Mouse (Mus musculus): ENCODE data around the gene Rftn1.

Gene Rftn1

DNA sequence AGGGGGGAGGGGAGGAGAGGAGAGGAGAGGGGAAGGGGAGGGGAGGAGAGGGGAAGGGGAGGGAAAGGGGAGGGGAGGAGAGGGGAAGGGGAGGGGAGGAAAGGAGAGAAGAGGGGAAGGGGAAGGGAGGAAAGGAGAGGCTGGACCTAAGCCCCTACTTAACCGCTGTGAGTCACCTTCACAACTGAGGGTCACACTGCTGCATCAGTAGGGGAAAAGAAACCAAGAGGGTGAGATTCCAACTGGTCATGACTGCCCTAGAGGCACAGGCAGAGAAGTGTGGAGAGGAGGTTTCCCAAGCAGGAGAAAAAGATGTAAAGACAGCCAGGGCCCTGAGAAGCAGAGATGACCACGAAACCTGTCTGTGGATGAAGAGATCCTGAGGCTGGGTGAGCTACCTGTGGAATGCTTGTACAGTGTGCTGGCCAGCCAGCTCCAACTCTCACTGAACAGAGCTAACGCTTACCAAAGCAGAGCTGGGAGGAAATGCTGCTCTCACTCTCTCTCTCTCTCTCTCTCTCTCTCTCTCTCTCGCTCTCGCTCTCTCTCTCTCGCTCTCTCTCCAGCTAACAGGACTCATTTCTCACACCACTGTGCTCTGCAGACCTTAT lies 19.4 kb downstream of the Rftn1 start:
- no peak for DNase-seq (ENCODE audit: low spot score)

DNA sequence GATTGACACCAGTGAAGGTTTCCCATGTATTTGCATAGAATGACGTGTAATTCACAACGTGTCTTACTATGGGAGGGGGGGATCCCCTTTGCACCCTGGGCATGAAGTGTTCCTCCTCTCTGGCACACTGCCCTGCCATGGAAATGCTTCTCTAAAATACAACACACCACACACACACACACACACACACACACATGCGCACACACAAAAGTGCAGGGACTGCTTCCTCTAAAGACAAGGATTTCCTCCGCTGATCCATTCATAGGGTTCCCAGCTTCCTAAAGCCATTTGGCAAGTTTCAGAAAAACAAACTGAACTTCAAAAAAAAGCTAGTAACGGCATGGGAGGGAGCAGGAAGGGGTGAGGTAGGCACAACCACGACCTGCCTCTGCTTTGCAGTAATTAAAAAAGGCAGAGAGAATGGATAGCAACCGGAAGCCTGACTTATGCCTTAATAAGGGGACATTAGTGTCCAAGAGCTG lies 20.5 kb downstream of the Rftn1 start:
- DNase-seq (ENCODE audit: low spot score), result no peak

DNA sequence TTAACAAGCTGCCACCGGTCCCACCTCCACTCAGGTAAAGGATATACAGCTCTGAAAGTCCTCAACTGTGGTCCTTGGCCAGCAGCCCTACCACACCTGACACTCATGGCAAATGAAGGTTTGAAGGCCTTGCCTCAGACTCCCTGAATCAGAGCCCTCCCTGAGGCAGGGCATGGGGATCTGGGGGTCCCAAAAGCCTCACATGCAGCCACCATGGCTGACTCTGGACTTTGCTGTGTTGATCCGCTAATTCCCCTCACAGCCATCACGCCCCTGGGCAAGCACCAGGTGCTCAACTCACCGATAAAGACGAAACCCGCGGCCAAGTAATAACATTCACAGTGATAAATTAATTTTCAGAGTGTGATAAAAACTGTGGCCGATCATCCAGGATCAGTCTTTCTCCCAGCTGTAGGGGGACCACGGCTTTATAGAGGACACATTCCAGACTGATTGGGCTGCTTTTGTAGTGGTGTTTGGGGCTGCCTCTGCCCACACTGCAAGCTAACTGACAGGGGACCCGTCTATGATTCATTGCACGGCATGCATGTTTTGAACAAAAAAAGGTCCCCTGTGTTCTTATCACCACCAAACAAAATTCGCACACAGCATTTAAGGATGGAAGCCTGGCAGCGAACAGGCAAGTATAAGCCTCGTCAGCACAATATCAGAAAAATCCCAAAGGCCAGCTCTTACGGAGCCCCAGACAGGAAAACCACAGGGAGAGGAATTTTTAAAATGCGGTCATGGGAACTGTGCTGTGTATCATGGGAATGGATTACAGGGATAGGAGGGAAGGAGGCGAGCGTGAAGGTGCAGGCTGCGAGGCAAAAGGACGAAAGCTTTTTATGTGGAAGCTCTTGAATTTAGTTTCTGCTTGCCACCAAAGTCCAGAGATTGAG lies 29.3 kb downstream of the Rftn1 start:
- no peak for DNase-seq (ENCODE audit: low spot score)

DNA sequence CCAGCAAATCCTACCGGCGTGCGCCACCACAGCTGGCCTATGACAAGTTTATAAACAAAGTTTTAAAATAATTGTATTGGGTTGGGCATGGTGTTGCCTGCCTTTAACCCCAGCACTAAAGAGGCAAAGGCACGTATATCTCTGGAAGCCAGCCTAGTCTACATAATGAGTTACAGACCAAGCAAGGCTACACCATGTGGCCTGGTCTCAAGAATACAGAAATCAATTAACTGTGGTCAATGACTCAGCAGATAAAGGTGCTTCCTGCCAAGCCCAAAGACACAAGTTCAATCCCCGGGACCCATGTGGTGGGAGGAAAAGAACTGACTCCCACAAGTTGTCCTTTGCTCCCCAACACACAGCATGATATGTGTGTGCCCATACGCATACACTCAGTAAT lies 30.1 kb downstream of the Rftn1 start:
- no peak for DNase-seq (ENCODE audit: low spot score)

DNA sequence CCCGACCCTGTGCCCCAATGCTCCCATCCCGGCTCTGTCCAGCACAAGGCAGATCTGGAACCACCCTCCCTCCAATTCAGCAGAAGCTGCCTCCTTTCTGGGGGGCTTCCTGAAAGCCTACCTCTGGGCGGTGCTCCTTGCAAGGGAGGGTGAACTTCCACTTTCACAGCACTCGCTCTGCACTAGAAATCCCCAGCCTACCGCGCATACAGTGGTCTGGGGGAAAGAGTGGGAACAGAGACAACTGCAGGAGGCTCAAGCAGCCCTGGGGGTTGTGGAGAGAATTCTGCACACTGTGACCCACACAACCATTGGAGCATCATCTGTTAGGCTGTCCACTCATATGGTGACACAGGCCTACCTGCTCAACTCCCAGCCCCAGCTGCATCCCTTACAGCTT lies 30.7 kb downstream of the Rftn1 start:
- no peak for DNase-seq (ENCODE audit: low spot score)

DNA sequence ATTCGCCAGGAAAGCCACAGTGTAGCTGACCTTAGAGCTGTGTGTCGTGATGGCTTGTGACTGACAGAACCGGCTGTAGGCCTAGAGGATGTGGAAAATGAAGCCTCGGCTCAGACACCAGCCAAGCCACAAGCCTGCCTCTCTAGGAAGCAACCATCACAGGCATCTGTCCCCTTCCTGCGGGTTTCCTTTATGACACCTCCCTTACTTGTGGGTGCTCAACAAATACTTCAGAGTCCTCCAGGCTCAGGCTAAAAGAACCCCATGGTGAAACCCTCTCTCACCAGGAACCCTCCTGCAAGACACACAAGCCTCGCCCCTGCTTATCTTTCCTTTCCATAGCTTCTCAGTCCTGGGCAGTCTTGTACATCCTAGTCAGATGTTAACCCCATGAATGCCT lies 31.9 kb downstream of the Rftn1 start:
- no peak for DNase-seq (ENCODE audit: low spot score)

DNA sequence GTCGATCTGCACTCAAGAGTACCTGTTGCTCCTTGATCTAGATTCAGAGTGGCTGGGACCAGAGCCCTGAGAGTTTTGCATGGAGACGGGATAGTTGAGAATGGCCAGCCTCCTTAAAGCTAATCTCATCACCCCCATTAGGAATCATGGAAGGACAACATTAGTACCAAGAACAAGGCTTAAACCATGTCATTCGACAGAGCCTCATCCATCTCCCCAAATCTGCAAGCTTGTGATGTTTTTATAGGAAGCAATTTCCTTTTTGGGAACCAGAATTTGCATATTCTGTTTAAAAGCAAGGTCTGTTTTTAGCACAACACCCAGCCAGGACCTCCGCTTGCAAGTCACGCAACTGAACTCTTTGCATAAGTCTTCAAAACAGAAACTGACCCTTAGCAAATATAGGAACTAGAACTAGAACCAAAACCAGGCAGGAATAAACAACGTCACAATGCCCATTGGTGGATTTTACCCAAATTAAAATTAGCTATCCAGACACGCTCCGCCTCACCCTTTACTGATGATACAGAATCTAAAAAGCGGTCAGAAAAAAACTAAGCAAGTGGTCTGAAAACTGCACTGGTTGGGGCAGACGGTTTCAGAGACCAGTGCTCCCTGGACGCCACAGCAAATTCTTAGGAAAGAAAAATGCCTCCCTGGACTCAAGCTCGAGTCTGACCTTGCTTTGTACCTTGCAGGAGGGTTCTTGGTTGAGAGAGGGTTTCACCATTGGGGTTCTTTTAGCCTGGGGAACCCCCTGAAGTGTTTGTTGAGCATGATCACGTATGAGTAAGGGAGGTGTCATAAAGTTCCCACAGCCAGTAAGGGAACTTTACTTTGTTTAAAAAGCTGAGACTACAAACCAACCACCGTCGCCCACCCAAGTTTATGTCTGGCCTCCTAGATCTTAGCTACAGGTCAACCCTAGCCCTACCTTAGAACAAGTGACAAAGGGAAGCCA lies 33.0 kb downstream of the Rftn1 start:
- DNase-seq (ENCODE audit: low spot score), result no peak

DNA sequence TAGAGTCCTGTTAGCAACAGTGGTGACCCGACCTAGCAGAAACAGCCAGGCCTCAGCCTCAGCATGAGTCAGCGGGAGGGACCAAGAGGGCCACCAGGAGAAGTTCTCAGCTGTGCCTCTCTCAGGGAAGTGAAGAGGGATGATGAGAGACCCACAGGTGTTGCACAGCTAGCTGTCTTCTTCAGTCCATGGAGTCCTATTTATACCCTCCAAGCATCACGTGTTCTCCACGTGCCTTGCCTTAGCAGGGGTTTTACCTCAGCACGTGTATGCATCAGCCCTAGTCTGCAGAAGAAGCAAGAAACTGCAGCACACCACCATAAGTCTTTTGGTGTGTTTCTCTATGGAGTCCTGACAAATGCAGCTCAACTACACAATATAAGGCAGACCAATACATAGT lies 38.4 kb downstream of the Rftn1 start:
- no peak for DNase-seq (ENCODE audit: low spot score)

DNA sequence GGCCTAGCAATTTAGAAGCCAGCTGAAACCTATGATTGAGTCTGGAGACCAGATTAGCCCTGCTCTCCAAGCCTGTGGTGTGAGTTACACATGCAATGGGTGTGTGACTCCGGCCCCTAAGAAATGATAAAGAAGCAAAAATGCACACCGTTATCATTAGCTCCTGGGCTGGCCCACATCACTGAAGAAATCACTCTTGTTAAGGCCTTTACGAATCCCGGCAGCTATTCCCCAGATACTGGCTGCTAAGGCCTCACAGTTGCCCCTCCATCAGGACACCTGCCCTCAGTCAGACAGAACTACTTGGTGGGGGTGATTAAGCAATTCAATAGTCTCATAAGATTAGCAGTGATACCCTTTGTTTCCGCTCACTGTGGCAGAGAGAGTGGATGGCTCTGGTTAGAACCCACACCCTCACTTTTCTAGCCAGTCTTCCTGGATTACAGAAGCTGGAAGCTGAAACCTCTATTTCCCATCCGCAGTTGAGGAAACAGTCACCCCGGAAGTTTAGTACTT lies 39.2 kb downstream of the Rftn1 start:
- no peak for DNase-seq (ENCODE audit: low spot score)

DNA sequence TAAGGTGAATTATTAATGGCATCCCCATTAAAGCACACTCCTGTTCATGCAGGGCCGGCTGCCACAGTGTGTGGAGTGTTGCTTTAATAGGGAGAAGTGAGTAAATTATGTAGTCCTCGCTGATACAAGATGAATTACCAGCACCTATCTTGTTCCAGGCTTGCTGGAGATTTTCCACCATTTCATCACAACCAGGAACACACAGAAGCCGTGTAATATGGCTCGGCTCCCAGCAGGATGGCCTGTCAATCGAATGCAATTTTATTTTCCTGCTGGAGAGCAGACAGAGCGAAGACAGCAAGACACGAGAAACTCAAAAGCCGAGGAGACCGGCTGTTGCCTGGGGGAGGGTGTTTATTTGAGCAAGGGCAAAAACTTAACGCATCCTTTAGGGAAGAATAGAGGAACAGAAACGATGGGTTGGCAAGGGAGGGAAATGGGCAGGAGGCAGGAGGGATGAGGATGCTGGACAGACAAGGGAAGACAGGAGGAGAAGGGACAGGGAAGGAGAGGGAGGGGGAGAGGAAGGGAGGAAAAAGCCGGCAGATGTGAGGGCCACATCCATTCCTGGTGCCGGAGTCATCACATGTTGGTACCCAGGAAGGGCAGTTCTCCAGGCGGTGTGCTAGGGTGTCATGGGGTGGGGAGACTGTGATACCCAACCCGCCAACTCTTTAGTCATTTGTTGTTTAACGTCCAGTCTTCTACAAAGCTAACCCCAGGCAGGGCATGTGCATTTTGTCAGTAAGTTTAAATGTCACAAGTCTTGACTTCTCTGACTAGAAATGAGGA lies 39.9 kb downstream of the Rftn1 start:
- peak; percentile 58 for DNase-seq (ENCODE audit: low spot score)

DNA sequence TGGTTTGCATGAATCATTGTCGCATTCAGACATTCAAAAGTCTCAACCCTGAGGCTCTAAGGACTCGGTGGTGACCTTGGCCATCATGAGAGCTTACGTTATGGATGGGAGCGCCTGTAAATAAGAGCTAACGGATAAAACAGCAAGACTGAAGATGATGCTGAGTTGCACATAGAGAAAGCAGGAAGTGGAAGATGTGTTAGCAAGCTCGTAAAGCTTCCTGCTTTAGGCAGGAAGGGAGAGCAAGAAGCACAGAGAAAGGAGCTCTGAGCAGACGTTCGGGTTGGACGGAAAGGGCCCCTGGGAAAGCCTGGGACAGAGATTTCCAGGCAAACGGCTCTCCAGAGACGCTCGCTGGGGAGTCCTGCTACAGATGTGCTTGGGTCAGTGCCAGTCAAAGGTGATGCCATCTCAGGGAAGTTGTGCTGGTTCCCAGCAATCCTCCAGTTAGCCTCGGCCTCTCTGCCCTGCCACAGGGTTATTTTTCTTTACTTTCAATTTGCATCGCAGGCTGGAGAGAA lies 40.7 kb downstream of the Rftn1 start:
- DNase-seq (ENCODE audit: low spot score), result no peak

DNA sequence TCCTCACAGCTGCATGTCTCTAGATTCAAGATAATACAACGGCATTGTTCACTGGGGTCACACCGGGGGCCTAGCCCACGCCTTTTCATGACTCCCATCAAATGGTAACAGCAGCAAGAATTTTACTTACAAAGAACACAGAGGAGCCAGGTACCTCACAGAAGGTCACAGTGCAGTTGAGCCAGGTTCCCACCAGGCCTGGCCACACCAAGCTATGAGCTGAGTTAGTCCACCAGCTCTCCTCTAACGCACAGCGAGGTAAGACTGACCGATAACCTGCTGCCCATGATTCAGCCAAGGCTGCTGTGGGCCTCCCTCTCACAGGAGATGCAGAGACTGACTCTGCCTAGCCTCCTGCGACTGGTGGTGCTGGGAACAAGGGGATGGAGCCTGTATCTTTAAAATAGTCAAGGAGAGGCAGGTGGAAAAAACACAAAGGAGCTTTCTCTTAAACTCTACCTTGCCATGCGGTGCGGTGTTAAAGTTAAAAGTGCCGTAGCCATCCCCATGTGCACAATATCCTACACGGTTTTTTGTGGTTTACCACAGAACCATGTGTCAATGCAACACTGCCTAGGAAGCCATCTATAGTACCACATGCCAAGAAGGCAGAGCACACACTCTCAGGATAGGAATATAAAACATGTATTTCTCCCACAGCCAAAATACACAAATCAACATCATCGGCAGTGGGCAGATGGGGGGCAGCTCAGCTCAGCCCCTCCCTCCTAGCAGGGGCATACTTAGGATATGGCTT lies 42.5 kb downstream of the Rftn1 start:
- no peak for DNase-seq (ENCODE audit: low spot score)

DNA sequence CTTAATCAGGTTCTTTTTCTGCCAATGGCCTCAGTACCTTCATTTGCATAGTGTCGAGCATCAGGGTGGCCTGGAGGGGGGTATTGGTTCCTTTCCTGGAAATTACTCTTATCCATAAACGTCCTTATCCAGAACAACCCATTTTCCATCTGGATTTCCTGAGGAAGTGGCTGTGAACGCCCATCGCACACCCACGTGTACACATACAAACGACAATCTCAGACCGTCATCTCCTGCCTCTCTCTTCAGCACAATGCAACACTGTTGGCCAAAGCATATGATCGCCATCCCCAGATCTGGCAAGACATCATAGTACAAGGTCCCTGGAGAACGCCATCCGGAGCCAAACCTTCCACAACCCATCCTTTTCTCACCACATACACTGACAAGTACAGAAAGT lies 47.1 kb downstream of the Rftn1 start:
- no peak for DNase-seq (ENCODE audit: low spot score)

DNA sequence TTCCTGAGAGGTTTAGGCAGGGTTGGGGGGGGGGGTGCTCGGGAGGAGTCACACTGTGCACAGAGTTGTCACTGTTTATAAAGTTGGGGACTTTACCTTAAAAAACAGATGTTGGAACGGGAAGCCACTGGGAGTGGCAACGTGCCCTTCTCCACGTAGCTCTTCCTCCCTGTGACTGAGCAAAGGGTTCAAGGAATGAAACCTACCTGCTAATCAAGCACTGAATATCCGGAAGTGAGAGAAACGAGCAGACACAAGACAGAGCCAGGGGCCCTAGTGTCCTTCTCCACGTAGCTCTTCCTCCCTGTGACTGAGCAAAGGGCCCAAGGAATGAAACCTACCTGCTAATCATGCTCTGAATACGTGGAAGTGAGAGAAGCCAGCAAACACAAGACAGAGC lies 47.9 kb downstream of the Rftn1 start:
- DNase-seq (ENCODE audit: low spot score), result no peak

DNA sequence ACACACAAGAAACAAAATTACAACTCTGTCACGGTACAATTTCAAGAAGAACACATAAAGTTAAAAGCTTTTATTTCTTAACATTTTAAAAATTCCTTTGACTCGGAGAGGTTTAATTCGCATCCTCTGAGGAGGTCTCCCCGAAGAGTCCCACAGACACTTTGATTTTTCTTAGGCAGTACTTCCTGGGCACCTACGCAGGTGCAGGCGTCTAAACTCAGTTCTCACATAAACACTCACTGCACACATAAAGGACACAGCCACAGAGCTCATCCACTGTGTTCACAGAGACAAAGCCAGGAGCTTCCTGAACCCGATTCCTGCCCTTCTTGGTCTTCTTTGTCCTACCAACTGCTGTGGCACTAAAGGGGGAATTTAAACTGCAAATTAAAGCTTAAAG lies 48.3 kb downstream of the Rftn1 start:
- DNase-seq (ENCODE audit: low spot score), result no peak

DNA sequence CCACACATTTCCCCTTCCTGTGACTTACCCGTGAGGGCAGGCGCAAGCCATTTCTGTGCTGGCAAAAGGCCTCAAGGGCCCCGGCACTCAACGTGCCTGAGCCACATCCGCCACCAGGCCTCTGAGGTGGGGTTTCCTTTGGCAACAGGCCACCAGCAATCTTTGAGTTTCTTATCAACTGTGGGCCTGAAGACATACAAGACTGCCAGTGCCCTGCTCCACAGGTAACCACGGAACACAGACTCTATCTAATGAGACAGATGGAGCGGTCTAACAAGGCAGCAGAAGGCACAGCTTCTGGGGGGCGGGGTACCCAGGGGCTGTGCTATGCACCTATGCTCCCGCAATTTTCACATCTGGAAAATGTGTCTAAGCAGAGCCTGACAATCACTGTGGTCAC lies 54.4 kb downstream of the Rftn1 start:
- DNase-seq (ENCODE audit: low spot score), result no peak

DNA sequence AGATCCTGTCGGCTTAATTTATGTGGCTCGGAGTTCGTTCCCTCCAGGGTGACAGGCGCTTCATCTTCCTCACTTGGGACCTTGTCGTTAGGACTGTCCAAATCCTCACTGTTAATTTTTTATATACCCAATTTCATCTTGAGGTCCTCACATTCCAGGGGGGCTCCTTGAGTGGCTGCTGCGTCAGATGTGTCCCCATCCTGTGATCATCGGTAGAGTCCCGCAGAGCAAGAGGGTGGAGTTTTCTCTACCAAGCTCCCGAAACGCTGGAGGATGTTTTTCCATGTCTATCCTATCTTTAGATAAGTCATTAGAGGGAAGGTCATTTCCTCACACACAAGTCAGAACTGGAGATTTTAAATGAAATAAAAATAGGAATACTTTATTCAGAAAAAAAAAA lies 55.0 kb downstream of the Rftn1 start:
- no peak for DNase-seq (ENCODE audit: low spot score)

DNA sequence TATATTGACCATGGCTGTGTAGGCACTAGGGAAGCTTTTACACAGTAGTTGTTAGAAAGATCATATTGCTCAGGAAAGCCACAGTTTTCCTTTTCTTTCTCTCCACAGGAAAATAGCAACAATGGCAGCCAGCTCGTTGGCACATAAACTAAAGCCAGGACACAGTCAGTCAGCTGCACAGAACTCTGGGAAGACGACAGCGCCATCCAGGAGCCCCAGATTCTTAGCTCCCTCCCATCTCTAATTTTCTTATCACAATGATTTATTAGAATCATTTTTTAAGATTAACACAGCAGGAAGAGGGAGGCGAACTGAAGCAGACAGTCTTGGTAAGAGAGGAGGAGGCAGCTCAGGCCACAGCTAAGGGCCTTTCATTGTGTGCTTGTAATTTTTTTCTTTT lies 58.8 kb downstream of the Rftn1 start:
- no peak for DNase-seq (ENCODE audit: low spot score)

DNA sequence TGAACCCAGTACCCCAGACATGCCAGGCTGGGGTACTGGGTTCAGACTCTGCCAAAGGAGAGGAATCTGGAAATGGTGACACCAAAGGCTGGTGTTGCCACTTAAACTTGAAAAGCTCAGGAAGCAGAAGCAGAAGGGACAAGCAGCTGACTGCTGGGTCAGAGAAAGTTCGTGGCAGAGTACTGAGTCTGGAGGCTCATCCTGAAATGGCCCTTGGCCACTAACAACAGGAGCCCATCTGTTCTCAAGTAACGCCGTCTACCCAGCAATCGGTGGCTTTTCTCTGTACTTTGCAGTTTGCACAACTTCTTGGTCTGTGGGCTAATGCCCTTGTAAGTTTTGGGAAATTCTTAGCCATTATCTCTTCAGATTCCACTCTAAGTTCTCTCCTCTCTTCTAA lies 60.1 kb downstream of the Rftn1 start:
- no peak for DNase-seq (ENCODE audit: low spot score)

DNA sequence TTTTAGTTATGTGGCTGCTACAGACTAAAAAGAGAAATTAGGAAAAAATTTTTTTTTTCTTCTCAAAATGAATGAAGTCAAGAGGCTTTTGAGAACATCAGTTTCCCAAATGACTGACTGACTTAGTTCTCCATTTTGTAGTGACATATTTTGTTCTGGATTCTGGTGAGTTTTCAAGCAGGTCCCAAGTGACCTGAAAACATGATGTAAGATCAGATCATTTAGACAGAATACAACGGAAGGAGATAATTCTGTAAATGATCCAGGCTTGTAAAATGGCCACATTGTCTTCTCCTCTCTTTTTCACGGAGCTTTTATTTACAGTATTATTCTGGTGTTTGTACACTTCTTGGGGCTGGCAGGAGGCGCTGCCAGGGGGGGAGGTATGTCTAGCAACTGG lies 62.1 kb downstream of the Rftn1 start:
- no peak for DNase-seq (ENCODE audit: low spot score)

Measured in layer of hippocampus, adult 11-12 months (tissue).